Mouse (Mus musculus) ES-Bruce4 (cell line): ENCODE measurements around the gene Tmem212.

Experiments
- CTCF ChIP-seq: IDR thresholded peaks from one replicate; pipeline ENCODE4 v1.8.1; 2011; ENCODE audit warnings: low read depth, low read length
- POLR2A ChIP-seq: IDR thresholded peaks from one replicate; pipeline ENCODE4 v1.8.1; 2011; ENCODE audit warnings: low read length; ENCODE audit not compliant: insufficient read depth

DNA sequence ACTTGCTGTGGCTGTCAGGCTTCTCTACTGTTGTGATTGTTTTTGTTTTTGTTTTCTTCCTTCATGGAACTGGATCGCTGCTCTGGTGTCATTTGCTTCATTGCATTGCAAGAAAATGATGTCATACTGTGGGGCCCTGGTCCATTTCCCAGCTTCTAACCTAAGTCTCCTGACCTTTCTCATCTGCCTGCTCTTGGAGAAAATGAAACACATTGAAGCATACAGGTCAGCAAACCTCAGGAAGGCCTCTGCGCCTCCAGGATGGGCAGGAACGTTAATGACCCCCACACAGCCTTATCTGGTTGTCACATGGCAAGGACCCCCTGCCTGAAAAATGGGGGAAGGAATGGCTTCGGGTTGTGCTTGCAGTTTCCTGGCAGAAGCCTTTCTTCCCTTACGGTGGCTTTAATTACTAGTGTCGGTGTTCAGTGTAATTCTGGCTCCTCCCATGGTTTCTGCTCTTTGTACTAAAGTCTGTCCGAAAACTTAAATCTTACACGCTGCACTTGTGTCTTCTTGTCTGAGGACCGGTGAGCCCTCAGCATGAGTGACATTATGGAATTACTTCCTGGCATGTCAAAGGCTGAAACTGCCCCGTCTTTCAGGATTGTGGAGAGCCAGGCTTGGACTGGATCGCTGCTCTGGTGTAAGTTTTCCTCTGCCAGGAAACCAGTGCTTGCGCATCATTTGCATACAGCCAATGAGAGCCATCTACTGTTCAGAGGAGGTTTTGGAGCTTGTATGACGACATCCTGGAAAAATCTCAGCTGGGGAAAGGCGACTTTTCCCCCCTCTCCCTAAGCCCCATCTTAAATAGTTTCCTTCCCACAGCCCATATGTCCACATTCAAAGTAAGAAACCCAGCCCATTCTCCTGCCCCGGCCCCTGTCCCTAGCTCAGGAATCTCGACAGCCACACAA, 33.1 kb downstream of the Tmem212 start:
- TF ChIP-seq POLR2A: peak; percentile 28
- TF ChIP-seq CTCF: no peak
